Mouse (Mus musculus): ENCODE data around the gene Fancg.

Gene Fancg

DNA sequence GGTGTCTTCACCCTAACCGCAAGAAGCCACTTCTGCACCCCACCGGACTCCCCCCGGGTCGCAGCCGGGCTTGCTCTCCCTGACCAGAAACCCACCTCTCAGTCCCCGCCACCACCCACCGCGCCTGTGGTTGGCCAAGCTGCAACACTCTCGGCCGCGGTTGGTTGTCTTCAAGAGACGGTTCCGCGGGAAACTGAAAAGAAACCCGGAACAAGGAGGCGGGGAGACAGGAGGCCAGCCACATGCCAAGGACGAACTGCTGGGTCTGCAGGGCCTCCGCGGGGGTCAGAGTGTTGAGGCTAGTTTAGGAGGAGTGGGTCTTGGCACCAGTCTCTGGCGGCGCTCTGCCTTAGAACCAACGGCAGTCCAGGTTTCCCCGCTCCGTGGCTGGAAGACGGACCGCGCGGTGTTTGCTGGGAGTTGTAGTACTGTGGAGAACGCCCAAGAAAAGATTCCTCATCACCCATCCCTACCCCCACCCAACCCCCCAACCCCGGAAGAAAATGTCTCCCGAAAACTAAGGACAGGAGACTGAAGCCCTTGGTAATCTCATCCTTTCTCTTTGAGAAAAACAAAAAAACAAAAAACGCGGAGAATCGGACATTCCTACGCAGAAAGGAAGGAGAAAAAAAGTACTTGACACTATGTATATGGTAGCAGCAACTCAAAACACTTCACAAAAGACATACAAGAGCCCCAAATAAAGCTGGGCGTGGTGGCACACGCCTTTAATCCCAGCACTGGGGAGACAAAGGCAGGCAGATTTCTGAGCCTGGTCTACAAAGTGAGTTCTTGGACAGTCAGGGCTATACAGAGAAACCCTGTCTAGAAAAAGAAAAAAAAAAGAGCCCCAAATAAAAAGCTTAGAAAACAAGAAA, at the start of gene Fancg:
TSS of gene Fancg (minus strand) at position 346 of the 878 bp plus-strand sequence.
- peak; percentile 72 for DNase-seq (ENCODE audit: low read depth, low spot score)

DNA sequence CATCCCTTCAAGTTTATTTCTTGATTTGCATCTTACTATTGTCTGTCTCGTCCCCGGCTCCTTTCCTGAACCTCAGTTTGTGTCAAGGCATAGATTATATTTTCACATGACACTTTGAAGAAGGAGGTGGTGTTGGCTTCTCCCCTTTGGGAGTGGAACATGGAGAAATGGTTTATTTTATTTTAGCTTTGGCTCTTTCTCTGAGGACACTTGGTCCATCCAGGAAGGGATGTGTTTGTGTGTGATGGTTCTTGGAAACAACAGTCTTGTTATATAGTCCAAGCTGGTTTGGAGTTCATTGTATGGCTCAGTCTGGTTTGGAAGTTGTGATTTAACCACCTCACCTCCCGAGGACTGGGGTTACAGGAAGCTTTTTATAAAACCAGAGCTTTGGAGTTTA, 49.4 kb upstream of the Fancg start:
- no peak for DNase-seq (ENCODE audit: low read depth, low spot score)

DNA sequence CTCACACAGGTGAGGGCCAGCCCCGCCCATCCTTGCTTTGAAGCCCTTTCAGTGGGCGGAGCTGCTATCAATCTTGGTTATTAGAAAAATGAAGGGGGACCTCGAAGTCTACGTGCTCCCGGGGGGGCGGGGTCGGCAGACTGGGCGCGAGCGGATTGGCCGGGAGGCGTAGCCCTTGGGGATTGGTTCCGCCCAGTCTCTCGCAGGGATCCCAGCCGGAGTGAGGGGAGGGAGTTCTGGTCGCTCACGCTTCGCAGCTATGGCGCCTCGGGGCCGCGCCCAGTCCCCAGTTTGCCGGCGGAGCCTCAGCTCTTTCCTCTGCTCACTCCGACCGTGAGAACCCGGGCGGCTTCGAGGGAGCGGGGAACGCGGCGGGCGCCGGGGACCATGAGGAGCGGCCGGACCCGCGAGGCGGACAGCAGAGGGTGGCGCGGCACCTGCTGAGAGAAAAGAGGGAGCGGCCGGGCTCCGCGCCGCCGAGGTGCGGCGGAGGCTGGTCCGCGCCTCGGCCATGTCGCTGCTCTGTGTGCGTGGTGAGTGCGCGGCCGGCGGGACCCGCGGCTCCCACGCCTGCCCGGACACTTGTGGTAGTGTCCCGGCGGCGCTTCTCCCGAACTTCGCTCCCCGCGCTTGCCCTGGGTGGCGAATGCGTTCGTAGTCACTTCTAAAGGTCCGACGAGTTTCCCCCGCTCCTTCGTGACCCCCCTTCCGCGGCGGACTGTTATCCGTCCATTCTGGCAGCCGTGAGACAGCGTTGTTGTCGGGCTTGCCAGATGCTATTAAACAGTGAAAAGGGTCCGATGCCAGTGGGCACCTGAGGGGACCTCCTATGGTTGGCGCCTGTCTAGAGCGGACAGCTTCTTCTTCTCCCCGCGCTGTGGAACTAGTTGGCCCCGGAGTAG, 48.7 kb upstream of the Fancg start, which contains the start of gene Unc13b:
TSS of gene Unc13b (plus strand) at position 201 of the 902 bp plus-strand sequence.
- DNase-seq (ENCODE audit: low read depth, low spot score), result peak; percentile 89

DNA sequence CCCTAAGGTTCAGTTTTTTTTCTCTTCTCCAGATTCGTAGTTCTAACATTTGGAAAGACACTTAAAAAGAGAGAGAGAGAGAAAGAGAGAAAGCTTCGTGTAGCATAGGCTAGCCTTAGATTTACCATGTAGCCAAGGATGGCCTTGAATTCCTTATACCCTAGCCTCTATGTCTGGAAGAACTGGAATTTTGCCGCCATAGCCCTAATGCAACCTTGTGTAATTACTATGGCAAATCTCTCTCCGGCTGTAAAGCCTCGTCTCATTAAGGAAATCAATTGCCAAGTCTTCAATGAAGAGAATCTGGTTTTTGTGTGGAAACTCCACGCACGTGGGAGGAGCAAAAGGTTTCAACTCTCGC, 48.1 kb upstream of the Fancg start:
- no peak for DNase-seq (ENCODE audit: low read depth, low spot score)

DNA sequence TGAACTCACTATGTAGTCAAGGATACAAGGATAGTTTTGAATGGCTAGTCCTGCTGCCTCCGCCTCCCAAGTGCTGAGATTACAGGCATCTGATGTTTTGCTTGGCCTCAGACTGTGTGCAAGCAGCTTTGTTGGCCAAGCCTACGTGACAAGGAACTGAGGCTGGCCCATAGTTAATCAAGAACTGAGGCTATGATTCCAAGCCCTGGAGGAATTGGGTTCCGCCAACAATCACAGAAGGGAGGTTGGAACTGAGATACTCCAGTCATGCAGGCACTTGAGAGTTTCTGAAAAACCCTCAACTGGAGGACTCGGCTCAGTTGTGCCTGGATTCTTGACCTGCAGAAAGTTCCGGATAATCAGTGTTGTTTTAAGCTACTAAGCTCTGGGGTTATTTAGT, 47.3 kb upstream of the Fancg start:
- DNase-seq (ENCODE audit: low read depth, low spot score), result no peak

DNA sequence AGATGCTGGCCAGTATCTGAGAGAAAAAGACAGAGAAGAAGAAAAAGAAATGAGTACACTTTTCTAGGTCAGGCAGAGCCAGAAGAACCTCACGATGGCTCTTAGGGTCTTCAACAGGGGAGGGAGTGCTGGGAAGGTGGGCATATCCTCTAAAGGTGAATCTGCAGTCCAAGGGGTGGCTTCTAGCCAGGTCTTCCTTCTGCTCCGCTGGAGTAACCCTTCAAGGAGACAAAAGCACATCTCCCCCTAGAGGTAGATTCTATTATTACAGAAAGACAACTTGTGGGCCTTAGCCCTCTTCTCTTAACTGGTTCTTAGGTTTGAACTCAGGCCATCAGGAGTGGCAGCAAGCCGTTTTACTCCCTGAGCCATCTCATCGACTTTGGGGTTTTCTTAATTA, 42.3 kb upstream of the Fancg start:
- DNase-seq (ENCODE audit: low read depth, low spot score), result no peak

DNA sequence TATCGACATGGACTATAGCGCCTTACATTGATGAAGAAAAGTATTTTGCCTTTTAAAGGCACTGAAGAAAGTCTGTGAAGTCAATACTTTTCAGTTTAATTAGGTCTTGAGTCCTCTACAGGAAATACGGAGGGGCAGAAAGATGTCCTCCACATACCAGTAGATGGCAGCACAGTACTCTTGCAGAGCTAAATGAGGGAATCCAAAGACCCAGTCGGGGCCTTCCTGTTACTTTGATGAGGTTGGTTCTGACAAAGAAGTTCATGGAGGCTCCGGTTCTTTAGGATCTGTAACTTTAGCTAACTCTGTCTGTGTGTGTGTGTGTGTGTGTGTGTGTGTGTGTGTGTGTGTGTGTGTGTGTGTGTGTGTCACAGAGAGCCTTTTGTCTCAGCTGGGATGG, 36.9 kb upstream of the Fancg start:
- peak; percentile 83 for DNase-seq (ENCODE audit: low read depth, low spot score)

DNA sequence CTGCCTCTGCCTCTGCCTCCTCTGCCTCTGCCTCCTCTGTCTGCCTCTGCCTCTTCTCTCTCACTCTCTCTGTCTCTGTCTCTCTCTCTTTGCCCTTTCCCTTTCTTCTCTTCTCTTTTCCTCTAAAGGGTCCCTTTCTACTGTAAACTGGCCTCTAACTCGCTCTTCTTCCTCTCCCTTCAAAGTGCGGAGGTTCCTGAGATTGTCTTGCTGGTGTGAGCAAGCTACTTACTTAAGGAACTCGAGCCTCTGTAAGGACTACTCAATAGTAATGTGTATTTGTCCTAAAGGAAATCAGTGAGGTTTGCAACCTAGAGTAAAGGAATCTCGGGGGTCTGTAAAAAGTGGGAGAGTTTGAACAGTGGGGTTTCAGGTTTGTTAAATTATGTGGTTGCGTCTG, 36.3 kb upstream of the Fancg start:
- no peak for DNase-seq (ENCODE audit: low read depth, low spot score)

DNA sequence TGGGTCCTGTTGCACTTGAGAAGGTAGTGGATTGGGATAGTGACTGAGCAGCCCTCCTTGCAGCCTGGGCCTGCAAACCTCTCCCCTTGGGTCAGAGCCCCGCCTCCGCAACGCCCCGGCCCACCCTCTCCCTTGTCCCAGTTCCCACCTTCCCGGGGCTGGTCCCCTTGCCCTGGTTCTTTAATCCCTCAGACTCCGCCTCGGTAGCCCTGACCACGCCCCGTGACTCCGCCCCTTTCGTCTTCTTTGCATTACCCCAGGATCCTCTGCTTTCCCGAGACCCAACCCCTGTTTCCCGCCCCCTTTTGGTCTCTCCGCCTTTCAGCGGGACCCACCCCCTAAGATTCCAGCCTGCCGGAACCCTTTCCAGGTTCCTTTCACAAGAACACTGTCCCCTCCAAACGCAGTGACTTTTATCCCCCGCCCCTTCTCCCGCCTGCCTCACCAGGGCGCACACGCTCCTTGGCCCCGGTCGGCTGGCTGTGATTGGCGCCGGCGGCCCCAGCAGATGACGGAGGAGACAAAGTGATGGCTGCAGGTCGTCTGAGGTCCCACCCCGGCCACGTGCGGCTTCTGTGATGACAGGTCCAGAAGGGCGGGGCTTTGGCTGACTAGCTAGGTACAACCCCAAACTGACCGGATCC, 35.5 kb upstream of the Fancg start, which contains the start of gene Fam214b:
TSS of gene Fam214b (minus strand) at position 562 of the 644 bp plus-strand sequence.
- DNase-seq (ENCODE audit: low read depth, low spot score), result peak; percentile 93

DNA sequence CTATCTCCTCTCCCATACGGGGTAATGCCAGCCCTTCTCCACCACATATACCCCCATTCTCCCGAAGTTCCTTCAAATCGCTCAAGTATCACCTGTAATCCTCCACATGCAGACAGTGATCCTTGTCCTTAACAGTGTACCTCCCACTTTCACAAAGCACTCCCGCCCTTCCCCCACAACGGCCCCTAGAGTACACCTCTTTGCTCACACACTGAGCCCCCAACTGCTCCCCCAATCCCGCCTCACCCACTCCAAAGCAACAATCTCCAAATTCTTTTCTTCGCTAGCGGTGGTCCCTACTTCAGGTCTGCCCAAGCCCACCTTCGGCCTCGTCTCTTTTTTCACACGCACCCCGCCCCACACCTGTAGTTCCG, 35.0 kb upstream of the Fancg start:
- DNase-seq (ENCODE audit: low read depth, low spot score), result no peak

DNA sequence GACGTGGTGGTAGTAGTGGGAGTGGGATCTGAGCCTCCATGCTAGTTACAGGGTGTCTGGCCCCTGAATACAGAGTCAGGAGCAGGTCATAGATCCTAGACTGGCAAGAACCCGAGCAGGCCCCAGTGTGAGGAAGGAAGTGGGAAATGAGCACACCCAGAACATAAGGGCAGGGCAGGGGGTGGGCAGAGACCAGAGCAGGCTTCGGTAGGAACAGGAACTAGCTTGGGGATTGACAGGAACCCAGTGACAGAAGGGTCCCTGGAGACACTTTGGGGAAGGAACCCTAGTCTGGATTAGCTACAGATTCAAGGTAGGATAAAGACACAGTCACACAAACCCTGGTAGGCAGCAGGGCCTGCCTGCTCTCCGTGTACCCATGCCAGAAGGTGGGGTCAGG, 34.4 kb upstream of the Fancg start:
- DNase-seq (ENCODE audit: low read depth, low spot score), result no peak

DNA sequence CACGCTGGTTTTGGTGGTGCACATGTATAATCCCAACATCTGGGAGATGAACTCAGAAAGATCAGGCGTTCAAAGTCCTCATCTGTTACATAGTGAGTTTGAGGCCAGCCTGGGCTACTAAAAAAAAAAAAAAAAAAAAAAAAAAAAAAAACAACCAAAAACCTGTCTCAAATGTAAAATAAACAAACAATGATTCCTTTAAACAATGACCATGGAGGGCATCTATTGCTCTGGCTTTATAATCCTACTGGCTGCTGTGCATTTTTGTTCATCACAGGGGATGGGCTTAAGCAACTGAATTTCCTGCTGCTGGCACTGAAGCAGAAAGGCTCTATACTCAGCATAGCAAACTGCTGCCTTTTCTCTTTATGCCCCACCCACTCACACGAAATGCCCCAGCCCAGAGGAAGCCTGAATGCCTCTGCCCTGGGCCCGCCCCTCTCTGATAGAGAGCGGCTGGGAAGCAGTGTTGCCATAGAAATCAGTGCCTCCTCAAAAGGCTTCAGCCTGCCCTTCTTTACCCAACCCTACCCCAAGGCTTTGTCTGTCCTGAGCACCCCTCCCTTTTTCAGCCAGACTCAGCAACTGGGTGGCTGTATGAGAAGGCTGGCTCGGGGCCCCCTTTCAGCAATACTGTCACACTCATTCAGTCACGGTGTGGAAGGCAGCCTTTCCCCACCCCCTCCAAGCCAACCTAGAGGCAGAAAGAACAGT, 33.5 kb upstream of the Fancg start:
- DNase-seq (ENCODE audit: low read depth, low spot score), result peak; percentile 77

DNA sequence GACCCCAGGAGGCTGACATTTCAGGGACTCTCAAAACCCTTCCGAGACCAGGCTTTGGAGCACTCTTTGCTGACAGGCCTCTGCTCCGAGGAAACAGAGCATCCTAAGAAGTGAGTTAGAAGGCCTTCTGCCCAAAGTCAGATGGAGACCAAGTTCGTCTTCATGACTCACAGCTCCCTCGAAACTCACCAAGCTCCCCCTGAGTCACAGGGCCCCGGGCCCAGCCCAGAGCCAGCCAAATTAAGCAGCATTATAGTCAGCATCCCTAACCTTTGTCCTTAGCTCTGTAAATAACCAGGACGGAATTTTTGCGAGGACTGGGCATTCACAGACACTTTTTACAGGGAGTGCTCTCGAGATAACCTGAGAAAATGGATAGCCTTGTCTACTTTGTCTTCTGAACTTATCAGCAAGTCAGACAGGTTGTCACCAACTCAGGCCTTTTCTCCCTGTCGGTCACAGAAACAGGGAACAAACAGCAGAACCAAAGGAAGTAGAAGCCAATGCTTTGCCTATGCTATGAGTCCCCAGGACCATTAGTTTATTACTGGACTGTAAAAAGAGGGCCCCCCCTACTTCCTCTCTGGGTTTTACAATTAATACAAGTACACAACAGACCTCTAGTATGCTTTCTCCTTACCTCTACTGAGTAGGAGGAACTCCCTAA, 30.7 kb upstream of the Fancg start:
- DNase-seq (ENCODE audit: low read depth, low spot score), result no peak

DNA sequence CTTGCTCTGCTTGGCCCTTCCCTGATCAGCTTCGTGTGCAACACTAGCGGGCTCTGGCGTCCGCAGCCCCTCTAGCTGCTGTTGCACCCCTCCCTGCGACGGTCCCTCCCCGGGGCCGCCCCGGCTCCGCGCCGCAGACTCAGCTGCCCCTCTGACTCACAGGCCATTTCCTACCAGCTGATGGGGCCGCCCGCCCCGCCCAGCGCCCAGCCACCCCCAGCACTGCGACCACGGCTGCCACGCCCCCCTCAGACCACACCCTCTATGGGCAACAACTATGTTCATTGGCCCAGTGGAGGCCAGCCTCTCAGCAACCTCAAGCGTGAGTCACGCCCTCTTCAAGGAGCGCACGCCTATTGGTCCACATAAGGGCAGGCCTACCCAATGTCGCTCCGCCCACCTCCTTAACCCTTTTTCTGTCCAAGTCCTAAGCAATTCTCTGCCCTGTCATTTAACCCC, 29.8 kb upstream of the Fancg start:
- DNase-seq (ENCODE audit: low read depth, low spot score), result peak; percentile 92

DNA sequence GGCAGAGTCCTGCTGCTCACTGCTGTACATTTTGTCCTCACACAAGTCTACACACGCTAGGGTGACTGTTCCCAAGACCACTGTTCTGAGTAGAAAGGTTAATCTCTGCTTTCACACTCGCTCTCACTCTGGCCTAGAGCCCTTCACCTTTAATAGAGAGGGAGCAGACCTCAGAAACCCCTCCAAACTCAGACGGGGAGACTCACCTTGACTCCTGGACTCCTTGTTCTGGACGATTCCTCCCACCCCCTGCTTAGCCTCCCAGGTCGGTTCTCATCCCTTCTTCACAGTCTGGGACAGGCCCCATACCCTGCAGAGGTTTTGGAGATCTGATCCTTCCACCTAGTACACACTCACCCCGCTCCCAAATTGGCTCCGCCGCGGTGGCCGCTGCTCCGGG, 29.3 kb upstream of the Fancg start:
- no peak for DNase-seq (ENCODE audit: low read depth, low spot score)

DNA sequence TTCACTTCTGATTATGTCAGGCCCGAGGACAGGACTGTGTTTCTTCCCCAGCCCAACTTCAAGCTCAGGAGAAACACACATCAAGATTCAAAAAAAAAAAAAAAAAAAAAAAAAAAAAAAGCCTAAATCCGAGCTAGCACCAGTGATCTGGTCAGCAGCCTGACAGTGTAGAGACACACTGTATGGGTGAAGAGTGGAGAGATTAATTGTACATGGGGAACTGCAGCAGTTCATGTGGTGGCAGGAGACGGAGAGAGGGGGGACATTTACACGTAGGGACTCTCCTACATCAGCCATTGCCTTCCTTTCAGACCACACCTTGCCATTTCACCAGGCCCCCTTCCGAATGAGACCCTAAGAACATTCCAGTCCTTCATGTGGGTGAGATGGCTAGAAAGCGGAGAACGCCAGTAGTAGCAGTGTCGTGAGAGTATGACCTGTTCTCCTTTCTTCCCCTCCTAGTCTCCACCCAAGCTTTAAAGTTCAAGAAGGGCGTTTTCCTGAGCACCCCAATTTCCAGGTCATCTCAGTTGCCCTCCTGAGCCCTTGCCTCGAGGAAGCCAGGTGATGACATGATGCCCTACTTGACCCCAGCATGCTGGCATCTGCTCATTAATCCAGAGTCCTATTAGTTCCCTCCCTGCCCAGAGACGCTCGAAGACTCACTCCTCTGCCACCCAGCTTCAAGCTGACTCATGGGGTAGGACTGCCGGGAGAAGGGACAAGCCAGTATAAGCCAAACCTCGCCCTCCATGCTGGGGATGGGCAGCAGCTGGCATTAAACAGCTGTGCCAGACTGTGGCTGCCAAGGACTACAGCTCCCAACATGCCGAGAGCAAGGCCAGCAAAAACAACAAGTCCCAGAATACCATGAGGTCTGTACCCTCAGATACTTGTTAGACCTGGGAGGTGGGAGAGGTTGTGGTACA, 28.5 kb upstream of the Fancg start:
- no peak for DNase-seq (ENCODE audit: low read depth, low spot score)

DNA sequence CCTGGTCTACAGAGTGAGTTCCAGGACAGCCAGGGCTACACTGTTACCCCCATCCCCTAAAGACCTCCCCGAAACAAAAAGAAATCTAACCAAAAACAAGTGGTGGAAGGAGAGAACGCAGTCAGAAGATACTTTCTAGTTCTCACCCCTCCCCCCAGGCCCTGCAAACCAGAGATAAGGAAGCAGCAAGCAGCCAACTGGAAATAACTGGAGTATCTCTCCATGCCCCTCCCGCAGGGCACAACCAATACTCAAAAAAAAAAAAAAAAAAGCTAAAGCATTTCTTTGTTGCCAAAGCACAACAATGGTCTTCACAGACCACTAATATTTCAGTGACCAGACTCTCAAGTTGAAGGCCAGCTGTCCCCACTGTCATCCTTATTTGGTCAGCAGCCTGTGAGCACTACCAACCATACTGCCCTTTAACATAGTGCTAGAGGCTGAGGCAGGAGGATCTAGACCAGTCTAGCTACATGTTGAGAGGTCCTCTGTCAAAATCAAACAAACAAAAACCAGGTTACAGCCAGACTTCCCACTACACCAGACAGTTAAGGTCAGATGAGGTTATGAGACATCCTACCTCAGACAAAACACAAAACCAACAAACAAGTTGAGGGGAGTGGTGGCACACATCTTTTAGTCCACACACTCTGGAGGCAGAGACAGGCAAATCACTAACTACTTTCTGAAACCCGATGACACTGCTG, 27.7 kb upstream of the Fancg start:
- no peak for DNase-seq (ENCODE audit: low read depth, low spot score)

DNA sequence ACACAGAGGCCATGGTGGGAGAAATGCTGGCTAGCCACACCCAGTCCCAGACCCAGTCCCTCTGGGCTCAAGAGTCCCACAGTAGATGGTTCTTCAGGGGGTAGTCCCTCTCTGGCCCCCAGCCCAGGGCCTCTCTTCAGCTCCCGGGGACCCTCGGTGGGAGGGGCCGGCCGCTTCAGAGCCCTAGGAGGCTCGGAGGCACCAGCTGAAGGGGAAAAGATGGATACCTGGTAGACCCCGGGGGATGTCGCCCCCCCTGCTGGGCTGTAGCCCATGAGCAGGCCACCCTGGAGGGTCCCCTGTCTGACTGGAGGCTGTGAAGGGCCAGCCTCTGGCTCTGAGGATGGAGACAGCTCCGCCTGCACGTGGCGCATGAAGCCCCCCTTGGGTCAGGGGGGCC, 26.1 kb upstream of the Fancg start:
- no peak for DNase-seq (ENCODE audit: low read depth, low spot score)

DNA sequence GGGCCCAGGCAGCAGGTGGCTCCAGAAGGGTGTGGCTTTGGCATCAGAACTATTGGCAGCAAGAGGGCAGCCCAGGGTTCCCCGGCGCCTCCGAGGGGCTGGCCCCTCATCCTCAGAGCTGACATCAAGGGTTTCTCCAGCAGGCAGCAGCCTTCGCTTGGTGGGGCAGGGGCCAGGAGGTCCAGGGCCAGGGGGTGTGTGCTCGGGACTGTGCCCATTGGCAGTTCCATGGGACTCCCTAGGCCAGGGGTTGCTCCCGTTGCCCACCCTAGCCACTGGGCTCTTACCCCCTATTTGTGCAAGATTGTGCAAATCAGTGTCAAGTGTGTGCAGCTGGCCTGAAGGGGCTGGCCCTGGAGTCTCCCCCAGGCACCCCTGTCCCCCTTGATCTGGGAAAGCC, 25.5 kb upstream of the Fancg start:
- DNase-seq (ENCODE audit: low read depth, low spot score), result no peak
